Mouse (Mus musculus): ENCODE measurements at regions not wholly inside any gene's neighbourhood (a gene's known extent, or its start where the extent isn't known, plus 50 kb on each side); places are given as distances from the start of the nearest gene placed in this dataset.

GRCm38 (mm10) chr12:117417991-117418390 is 98.3 kb upstream of the Rapgef5 start:
- intact Hi-C loops (cut with DNase I), result no loop called here

GRCm38 (mm10) chr12:117422315-117422978 is 93.8 kb upstream of the Rapgef5 start:
- DNase-seq (ENCODE audit: low spot score in 2 of 2), result no peak
- intact Hi-C loops (cut with DNase I), result no loop called here

More at GRCm38 (mm10) chr12:117417991-117418390, 98.3 kb upstream of the Rapgef5 start:
- no peak for DNase-seq (ENCODE audit: low spot score in 2 of 2)

- intact Hi-C loops (cut with DNase I), result loop anchor here (5.0 kb wide), 2 partner anchors 107 to 162 kb away; no protein-coding TSS in a partner anchor
- no peak for DNase-seq (ENCODE audit: low spot score in 2 of 2)
These were observed 90.8 kb upstream of the Rapgef5 start for GRCm38 (mm10) chr12:117425363-117426031.

- intact Hi-C loops (cut with DNase I), result loop anchor here (5.0 kb wide), 2 partner anchors 105 to 160 kb away; no protein-coding TSS in a partner anchor
These were observed 88.8 kb upstream of the Rapgef5 start for GRCm38 (mm10) chr12:117427431-117427830.

GRCm38 (mm10) chr12:117430886-117431285 is 85.4 kb upstream of the Rapgef5 start:
- intact Hi-C loops (cut with DNase I), result no loop called here
- no peak for DNase-seq (ENCODE audit: low spot score in 2 of 2)

More at GRCm38 (mm10) chr12:117427431-117427830, 88.8 kb upstream of the Rapgef5 start:
- DNase-seq (ENCODE audit: low spot score in 2 of 2), result peak; percentile 50 to 80

DNA sequence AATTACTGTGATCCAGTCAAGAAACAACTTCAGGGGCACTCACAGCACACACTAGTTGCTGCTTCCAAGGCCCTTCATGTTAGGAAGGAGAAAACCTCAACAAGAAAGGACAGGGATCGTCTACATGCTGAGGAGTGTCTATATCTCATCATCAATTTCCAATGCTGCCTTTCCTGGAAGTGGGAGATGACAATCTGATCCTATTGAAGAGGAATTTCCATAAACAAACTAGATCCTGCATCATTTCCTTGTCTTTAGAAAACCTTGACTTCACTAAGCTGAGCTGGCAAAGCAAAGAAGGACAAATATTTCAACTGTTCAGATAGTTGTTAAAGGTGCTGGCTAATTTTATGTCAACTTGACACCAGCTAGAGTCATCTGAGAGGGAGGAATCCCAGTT is 83.5 kb upstream of the Rapgef5 start:
- intact Hi-C loops (cut with DNase I), result no loop called here
- DNase-seq (ENCODE audit: low spot score in 2 of 2), result no peak

GRCm38 (mm10) chr12:117437011-117437410 is 79.3 kb upstream of the Rapgef5 start:
- intact Hi-C loops (cut with DNase I), result loop anchor here (5.0 kb wide), 1 partner anchor 65 kb away; no protein-coding TSS in a partner anchor
- no peak for DNase-seq (ENCODE audit: low spot score in 2 of 2)

- intact Hi-C loops (cut with DNase I), result loop anchor here (5.0 kb wide), 1 partner anchor 63 kb away; no protein-coding TSS in a partner anchor
- DNase-seq (ENCODE audit: low spot score in 2 of 2), result peak; percentile 68 to 91
These were observed 77.2 kb upstream of the Rapgef5 start for GRCm38 (mm10) chr12:117439015-117439605.

DNA sequence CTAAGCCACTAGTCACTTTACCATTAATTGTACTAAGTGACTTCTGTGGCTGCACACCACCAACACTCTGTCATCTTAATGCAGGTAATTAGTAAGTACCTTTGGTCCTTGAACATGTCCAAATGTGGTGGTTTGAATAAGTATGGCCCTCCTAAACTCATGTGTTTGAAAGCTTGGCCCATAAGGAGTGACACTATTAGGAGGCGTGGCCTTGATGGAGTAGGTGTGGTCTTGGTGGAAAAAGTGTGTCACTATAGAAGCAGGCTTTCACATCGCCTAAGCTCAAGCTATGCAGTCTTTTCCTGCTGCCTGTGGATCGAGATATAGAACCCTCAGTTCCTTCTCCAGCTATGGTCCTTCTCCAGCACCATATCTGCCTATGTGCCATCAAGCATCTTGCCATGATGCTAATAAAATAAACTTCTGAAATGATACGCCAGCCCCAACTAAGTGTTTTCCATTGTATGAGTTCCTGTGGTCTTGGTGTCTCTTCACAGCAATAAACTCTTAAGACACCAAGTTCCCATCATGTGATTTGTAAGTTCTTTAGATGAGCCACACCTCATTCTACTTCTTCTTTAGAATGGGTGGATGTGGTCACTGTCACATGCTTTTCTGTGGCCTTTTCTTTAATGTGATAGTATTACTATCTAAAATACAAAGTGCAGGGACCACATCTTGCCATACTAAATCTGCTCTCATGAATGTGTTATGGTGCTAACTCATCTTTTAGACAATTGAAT is 71.9 kb upstream of the Rapgef5 start:
- no peak for DNase-seq (ENCODE audit: low spot score in 2 of 2)
- intact Hi-C loops (cut with DNase I), result no loop called here

- intact Hi-C loops (cut with DNase I), result no loop called here
- DNase-seq (ENCODE audit: low spot score in 2 of 2), result no peak
These were observed 69.1 kb upstream of the Rapgef5 start for GRCm38 (mm10) chr12:117447223-117447622.

DNA sequence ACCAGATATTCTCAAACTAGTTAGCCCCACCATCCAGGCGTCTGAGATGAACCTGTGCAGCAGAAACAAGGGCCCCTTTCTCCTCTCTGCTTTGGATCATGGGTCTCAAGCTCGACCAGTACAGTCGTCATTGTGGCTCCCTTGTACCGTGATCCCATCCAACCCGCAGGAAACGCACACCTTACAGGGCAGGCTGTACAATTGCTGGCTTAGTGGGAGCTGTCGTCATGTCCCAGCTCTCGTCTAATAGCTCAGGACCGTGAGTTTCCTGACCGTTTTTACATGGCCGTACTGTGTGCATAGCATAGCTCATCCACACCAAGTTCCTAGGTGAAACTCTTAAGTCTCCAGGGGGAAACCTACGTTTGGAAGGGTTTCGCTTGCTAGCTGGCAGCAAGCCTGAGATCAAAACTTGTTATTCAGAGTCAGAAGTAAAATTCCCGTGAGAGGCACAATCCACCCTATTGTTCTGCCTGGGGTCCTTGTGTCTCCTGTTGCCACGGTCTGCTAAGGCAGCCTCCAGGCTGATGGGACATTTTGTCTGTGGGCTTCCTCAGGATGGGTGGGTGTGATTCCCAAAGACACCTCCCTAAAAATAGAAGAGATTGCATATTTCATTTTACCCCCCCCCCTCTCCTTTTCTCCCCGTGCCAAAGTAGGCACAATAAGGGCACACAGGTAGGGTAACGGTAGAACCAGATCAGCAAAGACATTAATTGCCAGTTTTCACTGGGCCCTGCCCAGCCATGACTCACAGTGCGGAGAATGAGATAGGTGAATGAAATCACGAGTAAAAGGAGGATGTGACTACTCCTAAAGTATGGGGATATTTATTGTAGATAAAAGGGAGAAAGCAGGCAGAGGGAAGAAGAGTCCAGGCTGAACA is 68.2 kb upstream of the Rapgef5 start:
- DNase-seq (ENCODE audit: low spot score in 2 of 2), result no peak
- intact Hi-C loops (cut with DNase I), result no loop called here

GRCm38 (mm10) chr12:117449080-117449479 is 67.2 kb upstream of the Rapgef5 start:
- intact Hi-C loops (cut with DNase I), result no loop called here
- no peak for DNase-seq (ENCODE audit: low spot score in 2 of 2)

DNA sequence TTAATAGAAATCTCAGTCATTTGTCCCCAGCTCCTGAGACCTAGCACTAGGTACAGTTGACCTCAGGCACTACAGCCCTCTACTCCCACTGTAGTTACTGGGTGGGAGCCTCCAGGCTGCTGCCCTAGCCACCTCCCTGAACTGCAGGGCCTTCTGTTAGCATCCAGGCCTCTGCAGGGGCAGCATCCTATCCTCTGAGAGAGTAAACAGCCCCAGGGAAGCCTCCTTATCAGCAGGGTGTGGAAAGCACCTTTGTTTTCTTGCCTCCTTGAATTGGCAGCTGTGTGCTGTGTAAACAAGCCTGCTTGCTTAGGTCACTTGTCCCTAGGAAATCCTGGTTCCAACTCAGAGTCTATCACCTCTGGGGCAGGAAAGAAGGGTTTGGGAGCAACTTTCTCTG is 66.2 kb upstream of the Rapgef5 start:
- intact Hi-C loops (cut with DNase I), result no loop called here
- no peak for DNase-seq (ENCODE audit: low spot score in 2 of 2)

DNA sequence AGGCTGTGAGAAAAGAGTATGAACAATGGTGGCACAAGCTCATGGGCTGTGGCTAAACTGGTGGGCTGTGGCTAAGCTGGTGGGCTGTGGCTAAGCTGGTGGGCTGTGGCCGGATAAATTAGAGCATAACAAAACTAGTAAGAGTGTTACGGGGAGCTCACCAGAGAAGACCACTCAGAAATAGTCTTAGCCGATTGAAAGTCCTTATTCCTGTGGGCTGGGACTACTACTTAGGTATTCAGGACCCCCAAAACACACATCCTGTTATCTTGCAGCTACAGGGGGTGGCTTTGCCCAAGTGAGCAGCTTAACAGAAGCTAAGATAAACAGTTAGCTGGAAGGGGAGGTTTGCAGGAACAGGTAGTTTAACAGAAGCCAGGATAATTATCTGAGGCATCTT is 65.4 kb upstream of the Rapgef5 start:
- no peak for DNase-seq (ENCODE audit: low spot score in 2 of 2)
- intact Hi-C loops (cut with DNase I), result no loop called here

DNA sequence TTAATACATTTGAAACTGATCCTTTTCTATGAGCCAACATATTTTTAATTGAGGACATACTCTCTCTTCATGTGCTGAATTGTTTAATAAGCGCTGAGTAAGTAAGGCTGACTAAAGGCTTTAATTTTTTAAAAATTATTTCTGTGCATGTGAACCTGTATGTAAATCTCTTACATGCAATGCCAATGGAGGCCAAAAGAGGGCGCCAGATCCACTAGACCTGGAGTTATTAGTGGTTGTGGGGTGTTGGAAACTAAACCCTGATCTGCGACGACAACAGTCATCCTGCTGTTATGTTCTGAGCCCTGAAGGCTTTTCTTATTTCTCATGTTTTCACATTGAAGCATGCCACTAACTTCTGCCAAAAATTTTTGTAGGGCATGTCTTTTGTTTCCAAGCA is 64.8 kb upstream of the Rapgef5 start:
- intact Hi-C loops (cut with DNase I), result no loop called here
- DNase-seq (ENCODE audit: low spot score in 2 of 2), result no peak

DNA sequence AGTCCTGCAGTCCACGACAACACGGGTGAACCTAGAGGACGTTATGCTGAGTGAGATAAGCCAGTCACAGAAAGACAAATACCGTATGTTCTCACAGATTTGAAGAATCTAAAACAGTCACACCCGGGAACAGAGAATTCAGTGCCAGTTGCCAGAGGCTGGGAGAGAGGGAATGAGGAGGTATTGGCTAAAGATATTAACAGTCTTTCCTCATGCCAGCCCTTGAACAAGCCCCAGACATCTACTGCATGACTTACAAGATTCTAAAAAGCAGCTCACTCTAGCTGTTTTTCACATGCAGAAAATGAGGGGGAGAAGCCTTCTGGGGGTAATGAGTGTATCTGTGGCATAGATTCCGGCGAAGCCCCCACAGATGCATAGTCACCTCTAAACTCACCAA is 60.5 kb upstream of the Rapgef5 start:
- peak in 1 of 2 experiments; percentile 44 for DNase-seq (ENCODE audit: low spot score in 2 of 2)
- intact Hi-C loops (cut with DNase I), result no loop called here

DNA sequence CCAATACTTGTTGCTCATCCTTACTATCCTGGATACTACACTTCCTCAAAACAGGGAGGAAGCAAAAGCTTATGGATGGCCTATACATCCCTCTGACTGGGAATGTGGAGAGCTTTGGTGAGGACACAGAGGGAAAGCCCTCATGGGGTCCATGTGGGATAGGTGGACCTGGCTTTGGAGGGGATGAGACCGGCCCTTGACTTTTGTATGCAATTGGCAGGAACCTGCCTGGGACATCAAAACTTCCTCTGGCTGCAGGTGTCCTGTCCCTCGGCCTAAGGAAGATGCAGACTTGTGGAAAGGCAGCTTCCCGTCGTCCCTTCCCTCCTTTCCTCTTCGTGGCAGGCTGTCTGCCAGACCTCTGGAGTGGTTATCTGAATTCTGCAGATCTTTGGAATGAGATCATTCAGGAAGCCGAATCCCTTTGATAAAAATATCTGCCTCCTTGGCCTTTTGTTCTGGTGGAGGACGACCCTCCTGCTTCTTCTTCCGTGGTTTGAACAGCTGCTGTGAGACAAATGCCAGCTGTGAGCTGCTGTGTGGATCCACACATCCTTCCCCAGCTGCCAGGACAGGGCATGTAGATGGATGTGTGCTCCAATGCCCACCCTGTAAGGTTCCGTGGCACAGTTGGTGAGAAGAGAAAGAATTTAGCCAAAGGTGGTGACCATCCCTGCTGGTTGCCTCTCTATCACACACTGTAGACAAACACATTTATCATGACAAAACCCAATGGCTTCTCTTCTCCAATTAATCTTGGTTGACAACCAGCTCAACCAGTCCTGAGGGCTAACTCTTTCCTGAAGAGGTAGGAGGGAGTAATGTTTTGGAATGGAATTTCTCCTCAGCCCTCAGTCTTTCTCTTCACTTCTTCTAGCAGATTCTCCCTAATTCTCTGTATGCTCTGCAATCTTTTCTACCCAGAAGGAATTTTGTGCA is 57.9 kb upstream of the Rapgef5 start:
- DNase-seq (ENCODE audit: low spot score in 2 of 2), result no peak
- intact Hi-C loops (cut with DNase I), result no loop called here

DNA sequence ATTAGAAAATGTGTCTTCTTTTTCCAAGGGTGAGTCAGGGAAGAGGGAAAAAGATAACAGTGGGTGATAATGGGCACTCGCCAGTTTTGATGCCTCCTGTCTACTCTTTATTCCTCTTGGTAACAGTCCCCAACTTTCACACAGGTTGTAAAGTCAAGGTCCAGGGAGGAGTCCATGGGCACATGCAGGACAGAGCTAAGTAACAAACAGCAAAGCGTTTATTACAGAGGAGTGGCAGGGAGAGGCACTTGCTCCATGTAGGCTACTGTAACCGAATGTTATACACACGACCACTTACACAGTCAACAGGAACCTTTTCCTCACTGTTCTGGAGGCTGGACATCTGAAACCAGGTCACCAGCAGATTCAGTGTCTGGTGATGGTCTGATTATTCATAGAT is 56.7 kb upstream of the Rapgef5 start:
- DNase-seq (ENCODE audit: low spot score in 2 of 2), result no peak
- intact Hi-C loops (cut with DNase I), result no loop called here

All from left cerebral cortex, postnatal 25 days (tissue).